Mouse (Mus musculus) C2C12 (cell line): ENCODE results near the gene Gtdc1.

Experiments used
- CEBPB ChIP-seq: IDR thresholded peaks from one replicate; pipeline ENCODE4 v1.6.1; 2011; ENCODE audit warnings: low read depth, mild to moderate bottlenecking, control low read depth, moderate library complexity
- CTCF ChIP-seq: IDR thresholded peaks from one replicate; pipeline ENCODE4 v1.5.1; 2011; ENCODE audit not compliant: control insufficient read depth, insufficient read depth, insufficient read length
- FOSL1 ChIP-seq: IDR thresholded peaks from one replicate; pipeline ENCODE4 v1.8.0; 2011; ENCODE audit warnings: mild to moderate bottlenecking, low read length; ENCODE audit not compliant: poor library complexity, insufficient read depth, severe bottlenecking
- MYOD1 ChIP-seq: IDR thresholded peaks from one replicate; pipeline ENCODE4 v1.6.1; 2011; ENCODE audit warnings: low read depth; ENCODE audit not compliant: control insufficient read depth, insufficient read length
- USF1 ChIP-seq: IDR thresholded peaks from one replicate; pipeline ENCODE4 v1.6.1; 2011; ENCODE audit warnings: low read depth, mild to moderate bottlenecking, control low read depth, moderate library complexity

GRCm38 (mm10) chr2:44559242-44559944, 368.1 kb downstream of the Gtdc1 start:
- TF ChIP-seq CTCF (no peak), FOSL1 (no peak), MYOD1 (no peak), CEBPB (no peak), USF1 (no peak)
